Mouse (Mus musculus) heart, adult 18-20 months (tissue): Measurements from ENCODE around the gene Olfr1418. TPM values are rescaled to one million over a fixed set of nuclear protein-coding genes. Genes with fewer than 3 reads are reported as not detected.

Source experiments
- DNase-seq, 2 experiments: peaks; one replicate each; pipeline ENCODE4 v3.0.0; 2021 to 2022; ENCODE audit warnings: mixed read lengths in 1 of 2
- total RNA-seq, 2 experiments: library from RNA; stranded (reverse); gene quantifications; 2 replicates each; pipeline ENCODE4 v1.2.3; 2021

Gene Olfr1418
- total RNA-seq, 2 experiments from 2014 or later = not detected

- peak in 1 of 2 experiments; percentile 64 for DNase-seq
These were observed 50.0 kb downstream of the Olfr1418 start for GRCm38 (mm10) chr19:11810856-11811255.

GRCm38 (mm10) chr19:11810003-11810758 lies 50.7 kb downstream of the Olfr1418 start:
- no peak for DNase-seq

GRCm38 (mm10) chr19:11808452-11808851 lies 52.4 kb downstream of the Olfr1418 start:
- no peak for DNase-seq

GRCm38 (mm10) chr19:11807822-11808221 lies 53.0 kb downstream of the Olfr1418 start:
- no peak for DNase-seq

- no peak for DNase-seq
These were observed 53.6 kb downstream of the Olfr1418 start for GRCm38 (mm10) chr19:11807251-11807650.

- DNase-seq = peak in 1 of 2 experiments; percentile 65
These were observed 56.4 kb downstream of the Olfr1418 start for GRCm38 (mm10) chr19:11804423-11804822.

Other genes starting within 250 kb of the Olfr1418 start
- gene Ms4a2, start 237.3 kb downstream of the Olfr1418 start, total RNA-seq = not detected
- gene Ms4a3, start 220.2 kb downstream of the Olfr1418 start, total RNA-seq = not detected
- not detected for gene Oosp2, start 200.5 kb downstream of the Olfr1418 start, total RNA-seq
- gene Oosp1, start 169.9 kb downstream of the Olfr1418 start, total RNA-seq = not detected
- gene Oosp3, start 164.0 kb downstream of the Olfr1418 start, total RNA-seq = not detected
- gene Gif, start 113.5 kb downstream of the Olfr1418 start, total RNA-seq = not detected
- gene Mrpl16, start 90.7 kb downstream of the Olfr1418 start, total RNA-seq = 100 to 1,000 TPM; 113 to 120 TPM
- gene Stx3, start 41.7 kb downstream of the Olfr1418 start, total RNA-seq = 1 to 10 TPM; 3.5 to 4.5 TPM
- not detected for gene Olfr1417, start 21.8 kb downstream of the Olfr1418 start, total RNA-seq
- not detected for gene Olfr1419, start 14.0 kb upstream of the Olfr1418 start, total RNA-seq
- not detected for gene Olfr1420, start 25.5 kb upstream of the Olfr1418 start, total RNA-seq
- 10 to 100 TPM; 24.7 to 27.3 TPM for gene Patl1, start 51.3 kb upstream of the Olfr1418 start, total RNA-seq
- gene Osbp, start 104.9 kb upstream of the Olfr1418 start, total RNA-seq = 10 to 100 TPM; 97.2 to 99.2 TPM
- gene Olfr1423, start 180.3 kb upstream of the Olfr1418 start, total RNA-seq = not detected
- not detected for gene Olfr1424, start 201.6 kb upstream of the Olfr1418 start, total RNA-seq
- not detected for gene Olfr1425, start 216.7 kb upstream of the Olfr1418 start, total RNA-seq
- not detected for gene Olfr1426, start 230.9 kb upstream of the Olfr1418 start, total RNA-seq
- gene Olfr1427, start 242.3 kb upstream of the Olfr1418 start, total RNA-seq = not detected